In genomic region chr5:124453339-124454081, GRCm38 (mm10) we compare ENCODE assay signal across 8 mouse cellular contexts. TPM values are rescaled to one million over a fixed set of nuclear protein-coding genes. Genes with fewer than 3 reads are reported as not detected.
DNase-seq lines count a peak whose midpoint lies in the region; ATAC-seq and TF ChIP-seq lines count a peak whose summit lies in the region.

No protein-coding gene starts in this region.

- TF ChIP-seq RAD21 in CH12.LX (IDR thresholded peaks at IDR 0.05; ENCODE audit: low read depth, low read length): no peak

- no peak overlapping the region for H3K4me2 ChIP-seq in embryonic facial prominence, embryonic 12.5 days (replicated peaks)
- no peak overlapping the region for H3K4me2 ChIP-seq in CH12.LX (ENCODE audit: insufficient read depth, low read depth, poor library complexity, severe bottlenecking)
- no peak overlapping the region for H3K4me2 ChIP-seq in forebrain, postnatal 0 days (ENCODE audit: low read depth)

- in situ Hi-C loops in CH12.LX (cut with MboI; ENCODE audit: low pct_ligation_motif_present, low pct_unique_long_range_greater_than_20kb, low sequenced_read_pairs): no loop called here

- H3K9ac ChIP-seq in embryonic facial prominence, embryonic 12.5 days: no peak overlapping the region; the same call in 1 of the 2 replicates
- no peak overlapping the region for H3K9ac ChIP-seq in CH12.LX (ENCODE audit: insufficient read depth, low read depth)
- H3K9ac ChIP-seq in forebrain, postnatal 0 days: no peak overlapping the region

- H3K4me1 ChIP-seq in embryonic facial prominence, embryonic 12.5 days: peaks cover 17% of the 10 kb centered on the region; the same call in 1 of the 2 replicates
- peaks cover 15% of the 10 kb centered on the region for H3K4me1 ChIP-seq in embryonic facial prominence, embryonic 10.5 days
- H3K4me1 ChIP-seq in CH12.LX (ENCODE audit: control insufficient read depth in 1 of 2, insufficient read depth in 2 of 2): peaks cover 13 to 62% of the 10 kb centered on the region in 2 experiments
- H3K4me1 ChIP-seq in forebrain, postnatal 0 days (ENCODE audit: insufficient read depth): no peaks in the 10 kb centered on the region
- H3K4me1 ChIP-seq in testis, adult 2 months (ENCODE audit: control insufficient read depth, insufficient read depth, low read length): no peaks in the 10 kb centered on the region

- TF ChIP-seq CTCF in CH12.LX (conservative IDR thresholded peaks at IDR 0.05 in 1 of 2, IDR thresholded peaks at IDR 0.05 in 1 of 2; ENCODE audit: low read depth in 2 of 2, low read length in 2 of 2): no peak
- no peak for TF ChIP-seq CTCF in forebrain, postnatal 0 days (IDR thresholded peaks at IDR 0.05; ENCODE audit: low read depth)
- TF ChIP-seq CTCF in testis, adult 2 months (IDR thresholded peaks at IDR 0.05; ENCODE audit: control insufficient read depth, insufficient read depth, insufficient replicate concordance, low read depth, low read length): no peak

- no peak for TF ChIP-seq POLR2A in CH12.LX (IDR thresholded peaks at IDR 0.05; ENCODE audit: low read depth, low read length)
- TF ChIP-seq POLR2A in testis, adult 2 months (IDR thresholded peaks at IDR 0.05; ENCODE audit: control insufficient read depth, low read depth, low read length): no peak

- H3K27me3 ChIP-seq in embryonic facial prominence, embryonic 12.5 days: no peaks in the 10 kb centered on the region
- no peaks in the 10 kb centered on the region for H3K27me3 ChIP-seq in embryonic facial prominence, embryonic 10.5 days (replicated peaks; ENCODE audit: low read depth, poor library complexity, severe bottlenecking)
- no peaks in the 10 kb centered on the region for H3K27me3 ChIP-seq in CH12.LX (replicated peaks)
- no peaks in the 10 kb centered on the region for H3K27me3 ChIP-seq in forebrain, postnatal 0 days (ENCODE audit: insufficient read depth, low read length)
- no peaks in the 10 kb centered on the region for H3K27me3 ChIP-seq in testis, adult 2 months (ENCODE audit: control insufficient read depth, insufficient read depth, low read length)

- TF ChIP-seq EP300 in CH12.LX (IDR thresholded peaks at IDR 0.05; ENCODE audit: low read length): no peak

- H3K4me3 ChIP-seq in embryonic facial prominence, embryonic 12.5 days: no peak overlapping the region
- H3K4me3 ChIP-seq in embryonic facial prominence, embryonic 10.5 days: no peak overlapping the region
- no peak overlapping the region for H3K4me3 ChIP-seq in CH12.LX (replicated peaks in 1 of 3; ENCODE audit: low read depth in 2 of 3, low read length in 2 of 3, poor library complexity in 1 of 3)
- H3K4me3 ChIP-seq in forebrain, postnatal 0 days (ENCODE audit: low read depth, low read length): no peak overlapping the region
- no peak overlapping the region for H3K4me3 ChIP-seq in testis, adult 2 months (ENCODE audit: control insufficient read depth, low read depth, low read length)

- dilution Hi-C loops in CH12.LX (cut with MboI; ENCODE audit: extremely low pct_ligation_motif_present, extremely low pct_unique_long_range_greater_than_20kb, low sequenced_read_pairs): no loop called here

- no peak for DNase-seq in embryonic facial prominence, embryonic 10.5 days (ENCODE audit: low spot score)
- DNase-seq in CH12.LX (ENCODE audit: extremely low read depth): no peak
- DNase-seq in forebrain, postnatal 0 days: peak; percentile 65
- DNase-seq in layer of hippocampus, adult 9-11 months: peak; percentile 89
- DNase-seq in urinary bladder, postnatal 25 days (ENCODE audit: low spot score): no peak
- DNase-seq in spleen, adult 12 weeks (ENCODE audit: low spot score): no peak

- 85% methylated on average over 13 of the region's 13 CpGs for WGBS in embryonic facial prominence, embryonic 12.5 days
- 89% methylated on average over 13 of the region's 13 CpGs for WGBS in embryonic facial prominence, embryonic 10.5 days
- 71% methylated on average over 13 of the region's 13 CpGs for WGBS in forebrain, postnatal 0 days

- peaks cover 60% of the 10 kb centered on the region for H3K79me2 ChIP-seq in CH12.LX (replicated peaks; ENCODE audit: control insufficient read depth, extremely low read depth, insufficient read depth, poor library complexity, severe bottlenecking)

- H3K36me3 ChIP-seq in embryonic facial prominence, embryonic 12.5 days: peaks cover 91% of the 10 kb centered on the region
- H3K36me3 ChIP-seq in embryonic facial prominence, embryonic 10.5 days (replicated peaks): peaks cover 100% of the 10 kb centered on the region
- peaks cover 87 to 95% of the 10 kb centered on the region in 2 experiments for H3K36me3 ChIP-seq in CH12.LX (replicated peaks in 1 of 2; ENCODE audit: control insufficient read depth in 1 of 2, insufficient read depth in 1 of 2, low read length in 1 of 2)
- peaks cover 88% of the 10 kb centered on the region for H3K36me3 ChIP-seq in forebrain, postnatal 0 days (ENCODE audit: insufficient read depth)
- peaks cover 2% of the 10 kb centered on the region for H3K36me3 ChIP-seq in testis, adult 2 months (ENCODE audit: control insufficient read depth, insufficient read depth, low read length)

- no peaks in the 10 kb centered on the region for H3K9me3 ChIP-seq in embryonic facial prominence, embryonic 12.5 days
- no peaks in the 10 kb centered on the region for H3K9me3 ChIP-seq in embryonic facial prominence, embryonic 10.5 days
- H3K9me3 ChIP-seq in CH12.LX (replicated peaks; ENCODE audit: low read length): no peaks in the 10 kb centered on the region
- H3K9me3 ChIP-seq in forebrain, postnatal 0 days (ENCODE audit: low read length): no peaks in the 10 kb centered on the region

- H3K27ac ChIP-seq in embryonic facial prominence, embryonic 12.5 days: 0 out of 2 replicates have a peak overlapping the region, but pooled peaks have one; percentile 23
- no peak overlapping the region for H3K27ac ChIP-seq in embryonic facial prominence, embryonic 10.5 days (replicated peaks)
- H3K27ac ChIP-seq in CH12.LX (ENCODE audit: insufficient read depth, low read depth): peak overlapping the region; percentile 11; the same call in 1 of the 2 replicates
- peak overlapping the region; percentile 76 for H3K27ac ChIP-seq in forebrain, postnatal 0 days (ENCODE audit: low read depth, low read length)
- H3K27ac ChIP-seq in testis, adult 2 months (ENCODE audit: control insufficient read depth, insufficient read depth, low read depth, low read length): peak overlapping the region; percentile 42

- ATAC-seq in embryonic facial prominence, embryonic 12.5 days (ENCODE audit: insufficient number of reproducible peaks, insufficient read depth, low FRiP score, low TSS enrichment): no peak
- ATAC-seq in forebrain, postnatal 0 days: peak; percentile 77

TF ChIP-seq in CH12.LX, 34 proteins besides CTCF, POLR2A, EP300 and RAD21 (continues in another document):
- TF ChIP-seq E2F4 (IDR thresholded peaks at IDR 0.05; ENCODE audit: insufficient replicate concordance, low read depth, low read length) (no peak), ETS1 (conservative IDR thresholded peaks at IDR 0.05; ENCODE audit: low read depth, low read length) (no peak), MEF2A (IDR thresholded peaks at IDR 0.05; ENCODE audit: borderline replicate concordance, low read depth, low read length) (no peak), USF2 (conservative IDR thresholded peaks at IDR 0.05; ENCODE audit: low read depth, low read length) (no peak), POLR2AphosphoS2 (IDR thresholded peaks at IDR 0.05; ENCODE audit: low read depth, low read length) (no peak), ZC3H11A (IDR thresholded peaks at IDR 0.05; ENCODE audit: low read depth, low read length) (no peak), USF1 (IDR thresholded peaks at IDR 0.05; ENCODE audit: low read depth, low read length) (no peak)

RNA-seq across cellular contexts. Expression of gene Kmt5a, which starts 13.8 kb away (rescaled TPM):
- 60.9 and 71.3 TPM in 2 replicates for polyA plus RNA-seq in embryonic facial prominence, embryonic 12.5 days (2016; fragmentation: Nextera tagmentation; extraction: Ambion mirVana)
- polyA plus RNA-seq in embryonic facial prominence, embryonic 10.5 days (2016; fragmentation: Nextera tagmentation; extraction: Ambion mirVana): 48.5 and 55.7 TPM in 2 replicates
- total RNA-seq in CH12.LX (2012; rRNA removed) (55.3 and 64.6 TPM in 2 replicates), CH12.LX (2014; rRNA removed) (60.9 and 62.8 TPM in 2 replicates)
- polyA plus RNA-seq in CH12.LX (2012; ENCODE audit: insufficient read length, low read depth): 151 and 154 TPM in 2 replicates
- total RNA-seq in forebrain, postnatal 0 days (2014; rRNA removed): 43.4 and 45.0 TPM in 2 replicates
- polyA plus RNA-seq in forebrain, postnatal 0 days (2015; fragmentation: Nextera tagmentation; extraction: Ambion mirVana): 21.2 and 23.6 TPM in 2 replicates
- polyA plus RNA-seq in testis, adult 2 months (2012; rRNA removed): 23.4 and 24.9 TPM in 2 replicates

RNA-seq across cellular contexts. Expression of gene Rilpl2, which starts 24.7 kb away (rescaled TPM):
- 29.5 and 30.7 TPM in 2 replicates for polyA plus RNA-seq in embryonic facial prominence, embryonic 12.5 days (2016; fragmentation: Nextera tagmentation; extraction: Ambion mirVana)
- polyA plus RNA-seq in embryonic facial prominence, embryonic 10.5 days (2016; fragmentation: Nextera tagmentation; extraction: Ambion mirVana): 24.9 and 26.0 TPM in 2 replicates
- total RNA-seq in CH12.LX (2012; rRNA removed): 393 and 482 TPM in 2 replicates
- total RNA-seq in CH12.LX (2014; rRNA removed): 415 and 425 TPM in 2 replicates
- 354 and 405 TPM in 2 replicates for polyA plus RNA-seq in CH12.LX (2012; ENCODE audit: insufficient read length, low read depth)
- 37.9 and 38.2 TPM in 2 replicates for total RNA-seq in forebrain, postnatal 0 days (2014; rRNA removed)
- 39.4 and 41.2 TPM in 2 replicates for polyA plus RNA-seq in forebrain, postnatal 0 days (2015; fragmentation: Nextera tagmentation; extraction: Ambion mirVana)
- polyA plus RNA-seq in testis, adult 2 months (2012; rRNA removed): 19.6 and 20.8 TPM in 2 replicates

RNA-seq across cellular contexts. Expression of gene Sbno1, which starts 27.7 kb away (rescaled TPM):
- polyA plus RNA-seq in embryonic facial prominence, embryonic 12.5 days (2016; fragmentation: Nextera tagmentation; extraction: Ambion mirVana): 94.4 and 94.7 TPM in 2 replicates
- 98.3 and 103 TPM in 2 replicates for polyA plus RNA-seq in embryonic facial prominence, embryonic 10.5 days (2016; fragmentation: Nextera tagmentation; extraction: Ambion mirVana)
- total RNA-seq in CH12.LX (2012; rRNA removed) (38.3 and 44.2 TPM in 2 replicates), CH12.LX (2014; rRNA removed) (32.4 and 35.0 TPM in 2 replicates)
- polyA plus RNA-seq in CH12.LX (2012; ENCODE audit: insufficient read length, low read depth): 48.5 and 52.3 TPM in 2 replicates
- total RNA-seq in forebrain, postnatal 0 days (2014; rRNA removed): 41.7 and 52.1 TPM in 2 replicates
- 44.1 and 70.4 TPM in 2 replicates for polyA plus RNA-seq in forebrain, postnatal 0 days (2015; fragmentation: Nextera tagmentation; extraction: Ambion mirVana)
- polyA plus RNA-seq in testis, adult 2 months (2012; rRNA removed): 38.8 and 46.6 TPM in 2 replicates

RNA-seq across cellular contexts. Expression of gene Snrnp35, which starts 29.4 kb away (rescaled TPM):
- polyA plus RNA-seq in embryonic facial prominence, embryonic 12.5 days (2016; fragmentation: Nextera tagmentation; extraction: Ambion mirVana): 26.5 and 27.2 TPM in 2 replicates
- 28.3 and 28.8 TPM in 2 replicates for polyA plus RNA-seq in embryonic facial prominence, embryonic 10.5 days (2016; fragmentation: Nextera tagmentation; extraction: Ambion mirVana)
- total RNA-seq in CH12.LX (2012; rRNA removed) (23.3 and 27.4 TPM in 2 replicates), CH12.LX (2014; rRNA removed) (13.9 and 14.9 TPM in 2 replicates)
- 29.0 and 36.3 TPM in 2 replicates for polyA plus RNA-seq in CH12.LX (2012; ENCODE audit: insufficient read length, low read depth)
- 15.9 and 16.0 TPM in 2 replicates for total RNA-seq in forebrain, postnatal 0 days (2014; rRNA removed)
- 16.6 and 17.7 TPM in 2 replicates for polyA plus RNA-seq in forebrain, postnatal 0 days (2015; fragmentation: Nextera tagmentation; extraction: Ambion mirVana)
- polyA plus RNA-seq in testis, adult 2 months (2012; rRNA removed): 26.5 and 35.7 TPM in 2 replicates

Comparison
In these comparisons a context has a peak if more than half of its experiments do, and no peak if none do; other contexts are left out.
1. DNase-seq: peak in forebrain, postnatal 0 days (single experiment) and layer of hippocampus, adult 9-11 months (single experiment); none in embryonic facial prominence, embryonic 10.5 days (single experiment), CH12.LX (single experiment), urinary bladder, postnatal 25 days (single experiment) and spleen, adult 12 weeks (single experiment).